Mouse (Mus musculus) lung, adult 2 months (tissue): ENCODE measurements around the gene Ano9. TPM values are rescaled to one million over a fixed set of nuclear protein-coding genes. Genes with fewer than 3 reads are reported as not detected.
A peak's percentile ranks its signal among the peaks of the same experiment; 100 is the strongest.

Source experiments
- DNase-seq: peaks from one replicate; pipeline ENCODE4 v3.0.0; 2022
- H3K4me1 ChIP-seq: fragments of 200-500 bp; 2 replicates; pipeline ENCODE4 v1.6.1; 2011; ENCODE audit warnings: low read length; ENCODE audit not compliant: control insufficient read depth, insufficient read depth
- H3K4me3 ChIP-seq: fragments of 200-500 bp; replicated peaks from 2 replicates; pipeline ENCODE3; 2011; ENCODE audit warnings: low read depth, mild to moderate bottlenecking, control low read depth, low read length; ENCODE audit errors: extremely low read depth
- CTCF ChIP-seq: fragments of 200-500 bp; IDR thresholded peaks from 2 replicates; pipeline ENCODE4 v1.5.1; 2011; ENCODE audit warnings: mild to moderate bottlenecking, low read length, control low read depth; ENCODE audit not compliant: insufficient read depth
- POLR2A ChIP-seq: fragments of 200-500 bp; IDR thresholded peaks from 2 replicates; pipeline ENCODE4 v1.6.1; 2011; ENCODE audit warnings: low read depth, mild to moderate bottlenecking, control low read depth, low read length, borderline replicate concordance; ENCODE audit errors: extremely low read depth
- WGBS: fragments of 180-500 bp; shearing (Covaris S2); methylation state at CpG from one replicate; pipeline ENCODE4 v1.1.7; 2018; 5-methylcytosine and 5-hydroxymethylcytosine counted together
- polyA plus RNA-seq: library from polyadenylated mRNA; depleted of rRNA; stranded (reverse); fragments of >200 nt; gene quantifications from 2 replicates; pipeline ENCODE4 v1.2.3, GENCODE M21; 2012; rRNA removed

The Ano9 gene
- 2.8 and 10.7 TPM in 2 replicates for polyA plus RNA-seq

DNA sequence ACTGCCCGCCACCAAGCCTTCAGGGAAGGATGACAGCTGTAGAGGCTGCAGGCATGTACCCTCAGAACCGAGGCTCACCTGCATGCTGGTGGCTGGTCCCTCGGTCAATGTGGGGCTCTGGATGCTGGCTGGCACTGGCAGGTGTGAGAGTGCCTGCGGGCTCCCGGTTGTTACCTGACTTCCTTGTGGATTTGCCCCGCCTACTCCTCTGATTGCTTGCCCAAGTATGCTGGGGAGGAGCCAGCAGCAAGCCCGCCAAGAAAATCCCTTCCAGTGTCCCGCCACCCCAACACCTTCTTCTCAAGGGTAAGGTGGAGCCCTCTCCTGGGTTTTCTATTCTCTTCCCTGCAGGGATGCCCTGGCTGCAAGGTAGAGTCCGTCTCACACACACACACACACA lies at the start of gene Ano9:
Gene Ano9 (minus strand): TSS at position 171 of the 400 bp plus-strand sequence.
- no peak for TF ChIP-seq POLR2A
- no peak for TF ChIP-seq CTCF
- Histone ChIP-seq H3K4me1 (no peaks in the 10 kb centered on the region), H3K4me3 (peak within 1 kb of the TSS; percentile 23)
- DNase-seq: peak; percentile 46
- 30% methylated on average over 9 of the region's 9 CpGs for WGBS

DNA sequence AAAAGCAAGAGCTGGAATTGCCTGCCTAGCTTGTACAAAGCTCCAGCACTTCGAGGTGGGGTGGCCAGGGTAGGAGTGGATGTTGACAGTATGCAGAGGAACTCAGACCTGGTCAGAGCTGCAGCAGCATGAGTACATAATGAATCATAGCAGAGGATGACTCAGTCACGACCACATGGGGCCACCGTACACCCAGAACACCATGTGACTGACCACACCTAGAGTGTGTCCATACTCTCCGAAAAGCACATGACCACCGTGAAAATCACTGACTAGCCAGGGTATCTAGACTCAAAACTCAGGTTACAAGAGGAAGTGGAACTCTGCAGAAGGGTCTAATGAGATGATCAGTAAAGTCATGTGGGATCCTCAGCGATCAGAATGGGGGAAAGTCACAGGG lies 47.2 kb upstream of the Ano9 start:
- TF ChIP-seq CTCF (no peak), POLR2A (no peak)
- no peak overlapping the region for H3K4me3 ChIP-seq
- DNase-seq: no peak
- WGBS: 60% methylated on average over 6 of the region's 6 CpGs
- H3K4me1 ChIP-seq: peaks cover 12% of the 10 kb centered on the region

DNA sequence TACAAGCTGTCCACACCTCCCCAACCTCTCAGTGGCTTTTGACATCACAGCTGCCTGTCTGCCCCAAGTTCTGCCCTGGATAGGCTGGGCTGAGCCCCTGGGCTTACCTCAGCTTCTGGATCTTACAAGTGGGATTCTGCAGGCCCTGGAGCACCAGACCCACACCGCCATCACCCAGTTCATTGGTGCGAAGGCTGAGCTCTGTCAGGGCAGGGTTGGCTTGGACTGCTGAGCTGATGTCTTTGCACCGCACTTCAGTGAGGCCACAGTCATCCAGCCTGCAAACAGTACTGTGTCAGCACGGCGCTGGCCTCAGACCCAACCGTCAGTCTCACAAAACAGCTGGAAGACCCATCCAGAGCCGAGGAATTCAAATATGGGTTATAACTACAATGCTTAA lies 46.8 kb upstream of the Ano9 start:
- Histone ChIP-seq H3K4me3 (no peak overlapping the region), H3K4me1 (peaks cover 8% of the 10 kb centered on the region)
- DNase-seq: no peak
- 82% methylated on average over 7 of the region's 7 CpGs for WGBS
- no peak for TF ChIP-seq POLR2A
- TF ChIP-seq CTCF: no peak

DNA sequence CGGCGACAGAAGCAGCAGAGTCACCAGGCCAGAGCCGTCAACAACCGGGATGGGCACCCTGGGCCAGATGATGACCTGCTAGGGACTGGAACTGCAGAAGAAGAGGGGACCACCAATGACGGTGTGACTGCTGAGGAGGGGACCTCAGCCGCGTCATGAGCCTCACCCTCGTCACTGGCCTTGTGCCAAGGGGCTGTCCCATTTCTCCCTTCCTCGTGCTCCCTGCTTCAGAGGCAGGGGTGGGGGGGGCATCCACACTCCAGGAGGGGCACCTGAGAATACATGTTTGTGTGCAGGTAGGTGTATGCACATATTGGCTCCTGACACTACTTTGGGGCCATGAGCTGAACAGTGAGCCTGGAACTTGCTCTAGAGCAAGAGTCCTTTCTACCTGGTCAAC lies 37.8 kb upstream of the Ano9 start:
- TF ChIP-seq POLR2A (no peak), CTCF (no peak)
- no peaks in the 10 kb centered on the region for H3K4me1 ChIP-seq
- WGBS: 71% methylated on average over 9 of the region's 9 CpGs

DNA sequence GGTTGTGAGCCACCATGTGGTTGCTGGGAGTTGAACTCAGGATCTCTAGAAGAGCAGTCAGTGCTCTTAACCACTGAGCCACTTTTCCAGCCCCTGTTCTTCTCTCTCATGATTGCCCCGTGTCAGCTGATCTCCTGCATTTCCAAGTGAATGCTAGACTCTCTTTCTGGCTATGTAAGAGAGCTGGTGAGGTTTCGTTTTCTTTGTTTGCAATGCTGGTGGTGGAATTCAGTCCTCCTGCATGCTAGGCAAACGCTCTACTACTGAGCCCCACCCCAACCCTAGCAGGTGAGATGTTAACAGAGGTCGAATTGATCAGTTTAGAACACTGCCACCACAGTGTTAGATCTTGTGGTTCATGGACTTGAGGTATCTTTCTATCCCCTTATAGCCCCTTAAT lies 31.0 kb upstream of the Ano9 start:
- Histone ChIP-seq H3K4me3 (no peak overlapping the region), H3K4me1 (no peaks in the 10 kb centered on the region)
- TF ChIP-seq POLR2A (no peak), CTCF (no peak)
- no peak for DNase-seq
- 56% methylated on average over 4 of the region's 4 CpGs for WGBS

More for the DNA sequence above, 37.8 kb upstream of the Ano9 start:
- DNase-seq: no peak
- H3K4me3 ChIP-seq: no peak overlapping the region

GRCm38 (mm10) chr7:141147044-141147443 lies 29.4 kb upstream of the Ano9 start:
- TF ChIP-seq POLR2A (no peak), CTCF (no peak)
- WGBS: 82% methylated on average over 6 of the region's 6 CpGs
- H3K4me3 ChIP-seq: no peak overlapping the region
- DNase-seq: no peak
- no peaks in the 10 kb centered on the region for H3K4me1 ChIP-seq

GRCm38 (mm10) chr7:141146043-141146595 lies 28.5 kb upstream of the Ano9 start:
- no peak for DNase-seq

DNA sequence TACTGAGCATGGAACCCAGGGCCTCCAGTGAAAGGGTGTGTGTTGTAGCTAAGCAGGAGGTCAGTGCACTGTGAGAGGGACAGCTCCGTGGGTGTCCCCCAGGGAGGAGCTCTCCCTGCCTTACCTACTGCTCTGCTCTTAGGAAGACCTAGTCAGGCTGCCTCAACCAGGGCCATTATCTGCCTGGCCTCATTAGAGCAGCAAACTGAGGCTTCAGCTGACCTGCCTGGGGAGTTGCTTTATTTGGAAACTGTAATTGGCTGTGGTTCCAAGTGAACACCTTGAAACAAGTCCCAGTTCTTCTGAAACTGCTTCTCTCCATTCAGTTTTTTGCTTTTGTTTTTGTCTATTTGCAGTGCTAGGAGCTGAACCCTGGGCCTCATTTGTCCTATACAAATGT lies 27.8 kb upstream of the Ano9 start:
- 54% methylated on average over 1 of the region's 1 CpGs for WGBS

More at GRCm38 (mm10) chr7:141146043-141146595, 28.5 kb upstream of the Ano9 start:
- WGBS: 90% methylated on average over 12 of the region's 12 CpGs
- Histone ChIP-seq H3K4me1 (no peaks in the 10 kb centered on the region), H3K4me3 (no peak overlapping the region)
- TF ChIP-seq POLR2A (no peak), CTCF (no peak)

DNA sequence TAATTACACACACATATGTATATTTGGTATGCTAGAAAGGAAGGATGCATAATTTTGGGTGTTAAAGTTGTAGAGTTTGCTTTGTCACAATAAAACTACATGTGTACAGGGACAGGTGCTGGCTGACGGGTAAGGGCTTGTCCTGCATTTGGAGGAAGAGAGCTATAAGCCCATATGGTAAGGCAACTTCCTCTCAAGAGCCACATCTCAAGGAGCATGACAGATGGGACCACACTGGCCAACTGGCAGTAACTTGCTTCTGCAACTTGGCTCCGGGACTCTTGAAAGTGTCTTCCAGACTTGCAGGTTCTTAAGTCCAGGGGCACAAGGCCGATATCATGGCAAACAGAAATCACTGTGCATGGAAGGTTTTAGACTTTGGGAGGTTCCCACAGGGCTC lies 27.0 kb upstream of the Ano9 start:
- no peak for DNase-seq
- Histone ChIP-seq H3K4me1 (no peaks in the 10 kb centered on the region), H3K4me3 (no peak overlapping the region)
- WGBS: 84% methylated on average over 3 of the region's 3 CpGs
- TF ChIP-seq CTCF (no peak), POLR2A (no peak)

More for the DNA sequence above, 27.8 kb upstream of the Ano9 start:
- DNase-seq: no peak
- H3K4me1 ChIP-seq: no peaks in the 10 kb centered on the region
- TF ChIP-seq POLR2A (no peak), CTCF (no peak)
- no peak overlapping the region for H3K4me3 ChIP-seq

- H3K4me1 ChIP-seq: no peaks in the 10 kb centered on the region
- TF ChIP-seq POLR2A: no peak
- TF ChIP-seq CTCF: no peak
- 47% methylated on average over 2 of the region's 2 CpGs for WGBS
- DNase-seq: no peak
- H3K4me3 ChIP-seq: no peak overlapping the region
Observed at GRCm38 (mm10) chr7:141143861-141144260, 26.3 kb upstream of the Ano9 start.
